ENCODE assay signal across 21 mouse cellular contexts in the genomic region with DNA sequence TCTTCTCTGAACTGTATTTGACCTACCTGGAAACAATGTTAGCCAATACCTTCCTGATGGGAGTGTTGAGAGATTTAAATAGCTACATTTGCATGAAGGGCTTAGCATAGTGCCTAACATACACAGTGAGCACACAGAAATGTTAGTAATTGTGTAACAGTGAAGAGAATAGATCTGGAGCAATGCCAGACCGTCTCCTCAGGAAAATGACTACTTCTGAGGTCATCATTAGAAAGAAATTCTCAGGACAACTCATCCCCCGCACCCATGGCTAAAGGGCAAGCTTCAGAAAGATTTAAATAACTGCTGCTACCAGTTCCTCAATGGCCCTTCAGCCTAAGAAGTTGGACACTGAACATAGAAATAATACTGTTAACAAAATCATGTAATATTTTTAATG.
DNase-seq lines count a peak whose midpoint lies in the region; ATAC-seq and TF ChIP-seq lines count a peak whose summit lies in the region.
"Had no signal": no experiment of that assay in that cellular context is flagged by ENCODE, and none has a peak within 500 bp of the region (broad histone marks: within the 10 kb centered on the region; RNA-seq: fewer than 3 reads in every experiment).

No protein-coding gene starts in this region.

- no peak overlapping the region for H3K9ac ChIP-seq in midbrain, embryonic 15.5 days
- H3K9ac ChIP-seq in hindbrain, postnatal 0 days (replicated peaks; ENCODE audit: low read length), result no peak overlapping the region
- H3K9ac ChIP-seq: forebrain, embryonic 15.5 days; hindbrain, embryonic 12.5 days had no signal

- no peak for ATAC-seq in midbrain, embryonic 15.5 days (replicated peaks)
- ATAC-seq in hindbrain, postnatal 0 days, result no peak
- ATAC-seq: activated CD4-positive, CD25-positive, alpha-beta regulatory T cell, adult 4 months; CD4-positive, CD25-positive, alpha-beta regulatory T cell, adult 4 months; forebrain, embryonic 15.5 days had no signal

- H3K36me3 ChIP-seq in midbrain, embryonic 15.5 days (replicated peaks), result 0 out of 2 replicates have a peak, but pooled peaks cover 2% of the 10 kb centered on the region
- H3K36me3 ChIP-seq in hindbrain, postnatal 0 days (ENCODE audit: insufficient read depth, low read length), result no peaks in the 10 kb centered on the region
- H3K36me3 ChIP-seq: embryonic facial prominence, embryonic 10.5 days; heart, embryonic 10.5 days; hindbrain, embryonic 12.5 days had no signal

- H3K27me3 ChIP-seq in midbrain, embryonic 15.5 days (replicated peaks), result no peaks in the 10 kb centered on the region
- H3K27me3 ChIP-seq in hindbrain, postnatal 0 days (ENCODE audit: insufficient read depth, low read length), result no peaks in the 10 kb centered on the region
- H3K27me3 ChIP-seq: forebrain, embryonic 15.5 days; hindbrain, embryonic 12.5 days had no signal

- DNase-seq in adrenal gland, adult 2 months, result peak; percentile 32
- DNase-seq in adrenal gland, postnatal 4 days (ENCODE audit: low spot score in 2 of 2), result no peak
- DNase-seq in 3T3-L1 (ENCODE audit: low read depth, low spot score) (peak; percentile 53), ES-CJ7 (ENCODE audit: low read depth, low spot score) (peak; percentile 4), ZHBTc4 (ENCODE audit: low read depth, low spot score) (peak; percentile 15)
- no peak for DNase-seq in heart, adult 9 months (ENCODE audit: low spot score in 2 of 2)
- DNase-seq in hindbrain, postnatal 0 days (ENCODE audit: low spot score), result no peak
- DNase-seq: gastrocnemius, postnatal 36 days; heart, adult 11 months; heart, postnatal 10 days; heart, postnatal 4 days; kidney, adult 11 months; kidney, adult 9 months had no signal

- H3K4me3 ChIP-seq in midbrain, embryonic 15.5 days, result no peak overlapping the region
- H3K4me3 ChIP-seq in hindbrain, postnatal 0 days (ENCODE audit: low read length), result no peak overlapping the region
- H3K4me3 ChIP-seq: embryonic facial prominence, embryonic 10.5 days; erythroblast, embryonic 14.5 days; forebrain, embryonic 15.5 days; heart, embryonic 10.5 days; hindbrain, embryonic 12.5 days had no signal

- 79% methylated on average over 2 of the region's 2 CpGs for WGBS in midbrain, embryonic 15.5 days
- 85% methylated on average over 2 of the region's 2 CpGs for WGBS in hindbrain, postnatal 0 days

- no peaks in the 10 kb centered on the region for H3K9me3 ChIP-seq in midbrain, embryonic 15.5 days
- no peaks in the 10 kb centered on the region for H3K9me3 ChIP-seq in hindbrain, postnatal 0 days (ENCODE audit: low read length)
- H3K9me3 ChIP-seq: embryonic facial prominence, embryonic 10.5 days; forebrain, embryonic 15.5 days; heart, embryonic 10.5 days; hindbrain, embryonic 12.5 days had no signal

- no peak overlapping the region for H3K27ac ChIP-seq in midbrain, embryonic 15.5 days
- H3K27ac ChIP-seq in hindbrain, postnatal 0 days, result no peak overlapping the region
- H3K27ac ChIP-seq: embryonic facial prominence, embryonic 10.5 days; forebrain, embryonic 15.5 days; heart, embryonic 10.5 days; hindbrain, embryonic 12.5 days had no signal

- H3K4me2 ChIP-seq in midbrain, embryonic 15.5 days, result no peak overlapping the region
- no peak overlapping the region for H3K4me2 ChIP-seq in hindbrain, postnatal 0 days (ENCODE audit: low read depth, low read length)
- H3K4me2 ChIP-seq: forebrain, embryonic 15.5 days; hindbrain, embryonic 12.5 days had no signal

- no peak for TF ChIP-seq CTCF in hindbrain, postnatal 0 days (IDR thresholded peaks at IDR 0.05; ENCODE audit: low read depth)

- no peaks in the 10 kb centered on the region for H3K4me1 ChIP-seq in midbrain, embryonic 15.5 days
- H3K4me1 ChIP-seq in hindbrain, postnatal 0 days (ENCODE audit: insufficient read depth, low read length), result no peaks in the 10 kb centered on the region
- H3K4me1 ChIP-seq: embryonic facial prominence, embryonic 10.5 days; forebrain, embryonic 15.5 days; heart, embryonic 10.5 days; hindbrain, embryonic 12.5 days had no signal

Comparison
In these comparisons a context has a peak if more than half of its experiments do, and no peak if none do; other contexts are left out.
1. DNase-seq: peak in adrenal gland, adult 2 months (single experiment), 3T3-L1 (single experiment), ES-CJ7 (single experiment) and ZHBTc4 (single experiment); none in adrenal gland, postnatal 4 days (0 of 2), heart, adult 9 months (0 of 2) and hindbrain, postnatal 0 days (single experiment).